9 mouse cellular contexts compared by ENCODE assay signal in the genomic region with DNA sequence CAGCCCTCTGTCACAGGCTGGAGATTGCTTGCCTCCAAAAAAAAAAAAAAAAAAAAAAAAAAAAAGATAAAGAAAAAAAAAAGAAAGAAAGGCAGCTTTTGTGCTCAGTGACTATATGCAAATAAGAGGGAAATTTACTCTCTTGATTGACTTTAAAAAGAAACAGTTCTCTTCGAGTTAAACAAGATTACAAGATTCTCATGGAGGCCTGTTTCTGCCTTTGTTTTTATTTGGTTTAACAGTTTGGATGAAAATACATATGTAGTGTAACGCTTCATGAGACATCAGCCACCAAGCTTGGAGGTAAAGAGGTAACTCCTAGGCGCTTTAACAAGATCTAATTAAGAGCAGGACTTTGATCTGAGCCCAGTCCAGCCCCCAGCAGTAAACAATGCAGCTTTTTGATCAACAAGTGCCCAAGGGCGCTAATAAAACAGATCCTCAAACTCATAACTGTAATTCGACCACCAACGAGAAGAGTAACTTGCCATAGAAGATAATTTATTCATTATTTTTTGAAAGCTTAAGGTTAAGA. TPM values are rescaled to one million over a fixed set of nuclear protein-coding genes. Genes with fewer than 3 reads are reported as not detected.
DNase-seq lines count a peak whose midpoint lies in the region; ATAC-seq lines count a peak whose summit lies in the region.
"Had no signal": no experiment of that assay in that cellular context is flagged by ENCODE, and none has a peak within 500 bp of the region (broad histone marks: within the 10 kb centered on the region; RNA-seq: fewer than 3 reads in every experiment).

No protein-coding gene starts in this region.

- H3K4me1 ChIP-seq in heart, embryonic 12.5 days (replicated peaks), result peaks cover 55% of the 10 kb centered on the region
- peaks cover 3% of the 10 kb centered on the region; the same call in 1 of the 2 replicates for H3K4me1 ChIP-seq in embryonic facial prominence, embryonic 11.5 days (ENCODE audit: control insufficient read depth, insufficient read depth, low read length)
- peaks cover 62% of the 10 kb centered on the region for H3K4me1 ChIP-seq in hindbrain, embryonic 15.5 days (replicated peaks)
- peaks cover 92% of the 10 kb centered on the region for H3K4me1 ChIP-seq in midbrain, embryonic 13.5 days (replicated peaks)

- no peak for DNase-seq in heart, postnatal 36 days
- no peak for DNase-seq in embryonic facial prominence, embryonic 11.5 days (ENCODE audit: low spot score)
- no peak for DNase-seq in T-cell, adult 2 months (ENCODE audit: low spot score)
- DNase-seq in left cerebral cortex, postnatal 36 days (ENCODE audit: low spot score in 2 of 2), result no peak
- DNase-seq in thymus, postnatal 10 days (ENCODE audit: low spot score in 2 of 2), result no peak
- DNase-seq: B cell, adult 2 months had no signal

- H3K27me3 ChIP-seq in heart, embryonic 12.5 days (replicated peaks), result no peaks in the 10 kb centered on the region
- H3K27me3 ChIP-seq in embryonic facial prominence, embryonic 11.5 days (ENCODE audit: control insufficient read depth, insufficient read depth, low read length), result no peaks in the 10 kb centered on the region
- no peaks in the 10 kb centered on the region for H3K27me3 ChIP-seq in hindbrain, embryonic 15.5 days
- no peaks in the 10 kb centered on the region for H3K27me3 ChIP-seq in midbrain, embryonic 13.5 days

- no peak overlapping the region for H3K4me3 ChIP-seq in heart, embryonic 12.5 days
- H3K4me3 ChIP-seq in embryonic facial prominence, embryonic 11.5 days (ENCODE audit: low read depth, low read length), result no peak overlapping the region
- no peak overlapping the region for H3K4me3 ChIP-seq in hindbrain, embryonic 15.5 days
- peak overlapping the region; percentile 86 for H3K4me3 ChIP-seq in midbrain, embryonic 13.5 days (replicated peaks)

- ATAC-seq in heart, embryonic 12.5 days (ENCODE audit: insufficient number of reproducible peaks, low FRiP score), result no peak
- no peak for ATAC-seq in embryonic facial prominence, embryonic 11.5 days (replicated peaks; ENCODE audit: insufficient number of reproducible peaks, low FRiP score, low TSS enrichment, low read depth)
- ATAC-seq in hindbrain, embryonic 15.5 days (ENCODE audit: low FRiP score, low read depth), result no peak
- 0 out of 2 replicates have a peak, but pooled peaks have one; percentile 31 for ATAC-seq in midbrain, embryonic 13.5 days

- H3K9ac ChIP-seq in heart, embryonic 12.5 days, result no peak overlapping the region
- no peak overlapping the region for H3K9ac ChIP-seq in embryonic facial prominence, embryonic 11.5 days (replicated peaks; ENCODE audit: low read length)
- no peak overlapping the region for H3K9ac ChIP-seq in hindbrain, embryonic 15.5 days
- peak overlapping the region; percentile 71; the same call in 1 of the 2 replicates for H3K9ac ChIP-seq in midbrain, embryonic 13.5 days (replicated peaks)

- peak overlapping the region; percentile 90 for H3K27ac ChIP-seq in heart, embryonic 12.5 days (ENCODE audit: poor library complexity, severe bottlenecking)
- no peak overlapping the region for H3K27ac ChIP-seq in embryonic facial prominence, embryonic 11.5 days (replicated peaks; ENCODE audit: low read depth, low read length)
- H3K27ac ChIP-seq in hindbrain, embryonic 15.5 days (replicated peaks), result peak overlapping the region; percentile 59
- H3K27ac ChIP-seq in midbrain, embryonic 13.5 days, result peak overlapping the region; percentile 86

- H3K36me3 ChIP-seq in heart, embryonic 12.5 days, result peaks cover 11% of the 10 kb centered on the region
- H3K36me3 ChIP-seq in embryonic facial prominence, embryonic 11.5 days (replicated peaks; ENCODE audit: control insufficient read depth, insufficient read depth, low read depth, low read length), result peaks cover 3% of the 10 kb centered on the region
- peaks cover 12% of the 10 kb centered on the region for H3K36me3 ChIP-seq in hindbrain, embryonic 15.5 days
- peaks cover 32% of the 10 kb centered on the region for H3K36me3 ChIP-seq in midbrain, embryonic 13.5 days

- WGBS in heart, embryonic 12.5 days, result 11% methylated on average over 6 of the region's 6 CpGs
- WGBS in embryonic facial prominence, embryonic 11.5 days, result 5% methylated on average over 6 of the region's 6 CpGs
- WGBS in hindbrain, embryonic 15.5 days, result 8% methylated on average over 6 of the region's 6 CpGs
- WGBS in midbrain, embryonic 13.5 days, result 1% methylated on average over 6 of the region's 6 CpGs

- peak overlapping the region; percentile 64; the same call in 1 of the 2 replicates for H3K4me2 ChIP-seq in heart, embryonic 12.5 days
- 0 out of 2 replicates have a peak overlapping the region, but pooled peaks have one; percentile 22 for H3K4me2 ChIP-seq in embryonic facial prominence, embryonic 11.5 days (ENCODE audit: low read depth, low read length)
- H3K4me2 ChIP-seq in hindbrain, embryonic 15.5 days, result peak overlapping the region; percentile 58
- peak overlapping the region; percentile 57 for H3K4me2 ChIP-seq in midbrain, embryonic 13.5 days (replicated peaks)

- H3K9me3 ChIP-seq in heart, embryonic 12.5 days (replicated peaks), result no peaks in the 10 kb centered on the region
- no peaks in the 10 kb centered on the region for H3K9me3 ChIP-seq in embryonic facial prominence, embryonic 11.5 days (replicated peaks; ENCODE audit: control insufficient read depth, low read length)
- H3K9me3 ChIP-seq in hindbrain, embryonic 15.5 days, result no peaks in the 10 kb centered on the region
- no peaks in the 10 kb centered on the region for H3K9me3 ChIP-seq in midbrain, embryonic 13.5 days

- intact Hi-C loops in heart, postnatal 36 days (cut with DNase I), result loop anchor here (10.0 kb wide), 2 partner anchors 345 to 775 kb away; no protein-coding TSS in a partner anchor
- intact Hi-C loops in left cerebral cortex, postnatal 36 days (cut with DNase I), result loop anchor here (10.0 kb wide), 1 partner anchor 775 kb away; no protein-coding TSS in a partner anchor

RNA-seq across cellular contexts. Expression of gene Rnd3, which starts 8.9 kb away (rescaled TPM):
- polyA plus RNA-seq in heart, embryonic 12.5 days (2016; fragmentation: Nextera tagmentation; extraction: Ambion mirVana), result 38.2 and 40.2 TPM in 2 replicates
- total RNA-seq in heart, postnatal 36 days (2021), result 10 to 100 TPM; 15.3 to 18.9 TPM
- 208 and 214 TPM in 2 replicates for polyA plus RNA-seq in embryonic facial prominence, embryonic 11.5 days (2014; fragmentation: Nextera tagmentation; extraction: Ambion mirVana)
- 120 and 137 TPM in 2 replicates for polyA plus RNA-seq in hindbrain, embryonic 15.5 days (2015; fragmentation: Nextera tagmentation; extraction: Ambion mirVana)
- polyA plus RNA-seq in midbrain, embryonic 13.5 days (2015; fragmentation: Nextera tagmentation; extraction: Ambion mirVana), result 325 and 347 TPM in 2 replicates
- 10 to 100 TPM; 16.3 to 16.5 TPM for total RNA-seq in left cerebral cortex, postnatal 36 days (2021)
